Mouse (Mus musculus): Measurements from ENCODE around the gene Pxn. TPM values are rescaled to one million over a fixed set of nuclear protein-coding genes. Genes with fewer than 3 reads are reported as not detected.
"Not testable (repeated sequence)": the region's sequence is repeated elsewhere in the genome, so short reads cannot be mapped to it uniquely, and the experiment has no call there.

Pxn gene
- total RNA-seq, 1 experiment from 2014 or later = 85.9 TPM

DNA sequence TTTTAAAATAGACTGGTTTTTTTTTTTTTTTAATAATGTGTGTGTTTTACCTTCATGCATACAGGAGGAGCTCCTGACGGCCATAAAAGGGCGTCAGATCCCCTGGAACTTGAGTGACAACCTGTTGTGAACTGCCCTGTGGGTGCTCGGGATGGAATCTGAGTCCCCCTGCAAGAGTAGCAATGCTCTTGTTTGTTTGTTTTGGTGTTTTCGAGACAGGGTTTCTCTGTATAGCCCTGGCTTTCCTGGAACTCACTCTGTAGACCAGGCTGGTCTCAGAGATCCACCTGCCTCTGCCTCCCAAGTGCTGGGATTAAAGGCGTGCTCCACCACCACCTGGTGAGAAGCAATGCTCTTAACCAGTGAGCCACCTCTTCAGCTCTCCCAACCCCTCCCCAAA lies 21.5 kb upstream of the Pxn start:
- no peak for ATAC-seq (replicated peaks; ENCODE audit: insufficient number of reproducible peaks, low FRiP score, low TSS enrichment, poor library complexity, severe bottlenecking)

DNA sequence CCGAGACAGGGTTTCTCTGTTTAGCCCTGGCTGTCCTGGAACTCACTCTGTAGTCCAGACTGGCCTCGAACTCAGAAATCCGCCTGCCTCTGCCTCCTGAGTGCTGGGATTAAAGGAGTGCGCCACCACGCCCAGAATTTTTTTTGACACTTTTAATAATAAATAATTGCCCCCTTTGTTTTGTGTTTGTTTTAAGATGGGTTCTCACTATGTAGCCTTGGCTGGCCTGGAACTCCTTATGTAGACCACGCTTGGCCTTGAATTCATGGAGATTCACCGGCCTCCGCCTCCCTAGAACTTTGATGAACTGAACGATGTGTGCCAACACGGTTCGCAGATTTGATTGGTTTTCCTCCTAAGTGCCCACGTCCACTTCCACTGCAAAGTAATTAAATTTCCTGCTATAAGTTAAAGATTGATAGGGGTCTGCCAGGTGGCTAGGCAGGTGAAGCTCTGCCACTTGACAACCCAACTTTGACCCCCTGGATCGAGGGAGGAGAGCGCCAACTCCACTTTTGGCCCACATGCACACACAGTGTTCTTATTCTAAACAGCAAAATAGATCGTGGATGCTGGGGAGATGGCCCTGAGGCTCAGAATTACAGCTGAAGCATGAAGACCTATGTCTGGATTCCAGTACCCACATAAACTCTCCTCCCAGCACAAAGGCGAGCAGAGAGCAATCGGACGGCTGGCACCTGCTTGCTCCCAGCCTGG lies 20.8 kb upstream of the Pxn start:
- ATAC-seq (replicated peaks; ENCODE audit: insufficient number of reproducible peaks, low FRiP score, low TSS enrichment, poor library complexity, severe bottlenecking) = no peak

DNA sequence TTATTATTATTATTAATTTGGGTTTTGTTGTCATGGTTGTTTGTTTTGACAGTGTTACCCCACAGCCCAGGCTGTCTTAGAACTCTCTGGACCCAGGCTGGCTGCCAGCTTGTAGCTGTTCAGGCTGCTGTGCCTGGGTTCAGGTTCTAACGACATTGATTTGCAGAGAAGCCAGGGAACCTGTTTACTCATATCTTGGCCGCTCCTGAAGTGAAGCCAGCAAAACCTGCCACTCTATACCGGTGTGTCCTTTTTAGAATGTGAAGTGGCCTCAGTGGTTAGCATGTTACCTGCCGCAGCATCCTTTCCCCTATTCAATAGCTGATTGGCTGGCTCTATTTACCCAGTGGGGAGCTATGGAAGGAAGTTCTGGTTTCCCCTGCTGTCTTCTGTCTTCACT lies 19.8 kb upstream of the Pxn start:
- no peak for ATAC-seq (replicated peaks; ENCODE audit: insufficient number of reproducible peaks, low FRiP score, low TSS enrichment, poor library complexity, severe bottlenecking)

DNA sequence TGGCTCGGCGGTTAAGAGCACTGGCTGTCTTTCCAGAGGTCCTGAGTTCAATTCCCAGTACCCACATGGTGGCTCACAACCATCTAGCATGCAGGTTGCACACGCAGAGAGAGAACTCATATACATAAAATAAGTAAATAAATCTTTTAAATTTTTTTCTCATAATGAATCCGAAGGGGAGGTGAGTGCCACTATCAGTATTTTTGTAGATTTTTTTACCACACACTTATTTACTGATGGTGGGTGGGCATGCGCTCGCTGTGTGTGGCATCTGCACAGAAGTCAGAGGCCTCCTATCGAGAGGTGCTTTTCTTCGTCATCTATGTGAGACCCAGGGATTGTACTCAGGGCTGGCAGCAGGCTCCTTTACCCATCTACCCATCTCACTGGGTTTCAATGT lies 19.1 kb upstream of the Pxn start:
- ATAC-seq (replicated peaks; ENCODE audit: insufficient number of reproducible peaks, low FRiP score, low TSS enrichment, poor library complexity, severe bottlenecking) = no peak

DNA sequence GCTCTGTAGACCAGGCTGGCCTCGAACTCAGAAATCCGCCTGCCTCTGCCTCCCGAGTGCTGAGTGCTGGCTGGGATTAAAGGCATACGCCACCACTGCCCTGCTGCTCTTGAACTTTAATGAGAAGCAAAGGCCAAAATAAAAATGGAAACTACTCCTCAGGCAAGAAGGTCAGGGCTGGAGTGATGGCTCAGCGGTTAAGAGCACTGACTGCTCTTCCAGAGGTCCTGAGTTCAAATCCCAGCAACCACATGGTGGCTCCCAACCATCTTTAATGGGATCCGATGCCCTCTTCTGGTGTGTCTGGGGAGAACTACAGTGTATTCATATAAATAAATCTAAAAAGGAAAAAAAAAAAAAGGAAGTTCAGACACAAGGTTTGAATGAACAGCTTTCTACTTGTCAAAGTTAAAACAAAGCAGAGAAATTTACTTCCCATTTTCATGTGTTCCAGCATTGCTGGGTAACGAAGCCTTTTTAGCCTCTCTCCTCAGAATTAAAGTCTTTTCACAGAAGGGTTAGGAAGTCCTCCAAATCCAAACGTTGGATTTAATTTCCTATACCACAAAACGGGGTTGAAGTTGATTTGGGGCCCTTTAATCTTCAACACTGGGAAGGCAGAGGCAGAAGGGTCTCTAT lies 18.4 kb upstream of the Pxn start:
- ATAC-seq (replicated peaks; ENCODE audit: insufficient number of reproducible peaks, low FRiP score, low TSS enrichment, poor library complexity, severe bottlenecking) = no peak

DNA sequence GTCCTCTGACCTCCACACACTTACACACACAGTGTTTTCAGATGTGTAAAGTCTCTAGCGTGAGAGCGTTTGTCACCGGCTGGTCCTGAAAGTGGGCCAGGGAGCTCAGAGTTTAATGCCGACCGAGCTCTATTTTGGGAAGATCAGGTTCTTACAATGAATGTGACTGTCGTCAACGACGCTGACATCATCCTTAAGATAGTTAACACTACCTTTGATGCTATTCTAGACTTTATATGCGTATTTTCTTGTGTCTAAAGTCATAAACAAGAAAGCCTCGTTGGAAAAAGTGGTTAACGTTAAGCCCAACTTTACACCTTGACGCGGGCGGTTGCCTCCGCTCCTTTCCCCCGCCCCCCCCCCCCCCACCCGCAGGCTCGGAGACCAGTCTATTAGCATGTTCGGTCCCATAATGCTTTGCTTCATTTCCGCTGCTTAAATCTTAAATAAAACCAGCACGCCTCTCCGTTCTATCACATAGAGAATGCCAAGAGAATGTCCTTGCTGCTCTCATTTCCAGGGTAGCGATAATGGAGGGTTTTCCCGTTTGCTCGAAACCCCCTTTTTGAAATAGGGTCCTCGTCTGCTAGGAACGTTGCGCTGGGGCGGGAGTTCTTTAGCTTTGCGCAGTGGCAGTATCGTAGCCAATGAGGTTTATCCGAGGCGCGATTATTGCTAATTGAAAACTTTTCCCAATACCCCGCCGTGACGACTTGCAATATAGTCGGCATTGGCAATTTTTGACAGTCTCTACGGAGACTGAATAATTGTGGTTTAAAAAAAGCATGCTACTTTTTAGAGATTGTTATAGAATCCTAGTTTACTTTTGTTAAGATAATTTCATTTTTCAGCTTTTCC lies 17.4 kb upstream of the Pxn start:
- ATAC-seq (replicated peaks; ENCODE audit: insufficient number of reproducible peaks, low FRiP score, low TSS enrichment, poor library complexity, severe bottlenecking) = peak; percentile 20; the same call in 1 of the 2 replicates

GRCm38 (mm10) chr5:115489699-115490637 lies 16.5 kb upstream of the Pxn start:
- ATAC-seq (replicated peaks; ENCODE audit: insufficient number of reproducible peaks, low FRiP score, low TSS enrichment, poor library complexity, severe bottlenecking) = peak; percentile 82

- ATAC-seq (replicated peaks; ENCODE audit: insufficient number of reproducible peaks, low FRiP score, low TSS enrichment, poor library complexity, severe bottlenecking) = no peak
Observed at GRCm38 (mm10) chr5:115490638-115491000, 15.9 kb upstream of the Pxn start.

DNA sequence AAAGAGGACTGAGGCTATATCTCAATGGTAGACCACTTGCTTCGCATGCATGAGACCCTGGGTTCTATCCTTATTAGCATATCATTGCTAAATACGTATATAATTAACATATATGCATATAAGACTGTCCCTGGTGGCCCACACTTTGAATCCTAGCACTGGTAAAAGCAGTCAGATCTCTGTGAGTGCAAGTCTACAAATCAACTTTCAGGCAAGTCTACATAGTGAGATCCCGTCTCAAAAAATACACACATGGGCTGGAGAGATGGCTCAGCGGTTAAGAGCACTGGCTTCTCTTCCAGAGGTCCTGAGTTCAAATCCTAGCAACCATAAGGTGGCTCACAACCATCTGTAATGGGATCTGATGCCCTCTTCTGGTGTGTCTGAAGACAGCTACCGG lies 15.4 kb upstream of the Pxn start:
- ATAC-seq (replicated peaks; ENCODE audit: insufficient number of reproducible peaks, low FRiP score, low TSS enrichment, poor library complexity, severe bottlenecking) = no peak

- no peak for ATAC-seq (replicated peaks; ENCODE audit: insufficient number of reproducible peaks, low FRiP score, low TSS enrichment, poor library complexity, severe bottlenecking)
Observed at GRCm38 (mm10) chr5:115491771-115492322, 14.6 kb upstream of the Pxn start.

GRCm38 (mm10) chr5:115492711-115493335 lies 13.7 kb upstream of the Pxn start:
- no peak for ATAC-seq (replicated peaks; ENCODE audit: insufficient number of reproducible peaks, low FRiP score, low TSS enrichment, poor library complexity, severe bottlenecking)

DNA sequence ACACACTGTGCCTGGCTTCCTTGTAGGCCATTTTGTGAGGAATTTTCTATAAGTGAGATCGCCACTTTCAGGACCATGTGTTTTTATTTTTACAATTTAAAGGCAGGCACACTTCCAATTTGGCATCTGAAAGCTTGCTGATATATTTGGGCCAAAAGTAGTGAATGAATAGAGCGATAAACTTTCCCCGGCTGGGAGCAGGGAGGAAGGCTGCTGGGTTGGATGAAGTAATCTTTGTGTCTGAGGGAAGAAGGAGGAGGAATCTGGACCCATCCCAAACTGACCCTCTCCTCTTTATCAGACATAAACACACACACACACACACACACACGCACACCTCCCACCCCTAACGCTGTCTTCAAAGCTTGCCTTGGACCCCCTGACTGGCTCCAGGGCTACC lies 13.0 kb upstream of the Pxn start:
- no peak for ATAC-seq (replicated peaks; ENCODE audit: insufficient number of reproducible peaks, low FRiP score, low TSS enrichment, poor library complexity, severe bottlenecking)

DNA sequence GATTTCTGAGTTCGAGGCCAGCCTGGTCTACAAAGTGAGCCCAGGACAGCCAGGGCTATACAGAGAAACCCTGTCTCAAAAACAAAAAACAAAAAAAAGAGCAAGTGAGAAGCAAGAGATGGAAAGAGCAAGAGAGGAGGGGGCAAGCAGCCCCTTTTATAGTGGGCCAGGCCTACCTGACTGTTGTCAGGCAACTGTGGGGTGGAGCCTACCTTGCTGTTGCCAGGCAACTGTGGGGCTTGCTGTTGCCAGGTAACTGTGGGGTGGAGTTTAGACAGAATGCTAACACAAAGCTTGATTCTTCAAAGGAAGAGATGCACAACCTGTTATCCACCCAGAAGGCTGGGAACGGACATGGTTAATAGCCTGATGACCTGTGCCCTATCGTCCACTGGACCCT lies 10.9 kb upstream of the Pxn start:
- ATAC-seq (replicated peaks; ENCODE audit: insufficient number of reproducible peaks, low FRiP score, low TSS enrichment, poor library complexity, severe bottlenecking) = not testable (repeated sequence)

- no peak for ATAC-seq (replicated peaks; ENCODE audit: insufficient number of reproducible peaks, low FRiP score, low TSS enrichment, poor library complexity, severe bottlenecking)
Observed at GRCm38 (mm10) chr5:115497033-115497432, 9.4 kb upstream of the Pxn start.

GRCm38 (mm10) chr5:115498307-115499240 lies 7.9 kb upstream of the Pxn start:
- ATAC-seq (replicated peaks; ENCODE audit: insufficient number of reproducible peaks, low FRiP score, low TSS enrichment, poor library complexity, severe bottlenecking) = no peak

DNA sequence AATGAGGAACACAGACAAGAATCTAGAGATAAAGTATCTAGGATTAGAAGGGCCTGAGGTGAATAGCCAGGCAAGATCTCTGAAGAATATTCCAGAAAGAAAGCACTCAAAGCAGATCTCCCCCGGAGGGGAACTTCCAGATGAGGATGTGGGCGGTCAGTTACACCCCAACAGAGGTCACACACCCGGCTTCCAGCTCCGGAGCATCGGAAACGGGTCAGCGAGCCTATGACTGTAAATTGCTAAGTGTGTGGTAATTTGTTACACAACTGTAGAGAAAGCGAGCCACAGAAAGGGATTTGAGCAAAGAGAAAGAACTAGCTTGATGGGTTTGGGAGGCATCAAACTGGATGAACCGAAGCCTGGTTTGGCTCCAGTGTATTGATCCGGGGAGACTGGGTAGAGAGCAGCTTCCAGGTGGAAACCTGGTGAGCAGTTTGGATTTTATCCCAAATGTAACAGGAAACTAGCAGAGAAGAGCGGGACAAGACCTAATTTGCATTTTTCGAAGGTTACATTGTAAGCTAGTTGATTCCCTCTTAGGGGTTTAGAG lies 6.0 kb upstream of the Pxn start:
- ATAC-seq (replicated peaks; ENCODE audit: insufficient number of reproducible peaks, low FRiP score, low TSS enrichment, poor library complexity, severe bottlenecking) = peak; percentile 96

GRCm38 (mm10) chr5:115503035-115503434 lies 3.4 kb upstream of the Pxn start:
- ATAC-seq (replicated peaks; ENCODE audit: insufficient number of reproducible peaks, low FRiP score, low TSS enrichment, poor library complexity, severe bottlenecking) = no peak
